Mouse (Mus musculus) urinary bladder, postnatal 36 days (tissue): ENCODE results near the gene 1700057G04Rik.

Experiments used
- DNase-seq, 2 experiments: peaks; one replicate each; pipeline ENCODE4 v3.0.0; 2022; ENCODE audit warnings: low spot score in 2 of 2, mixed read lengths in 1 of 2

The 1700057G04Rik gene

DNA sequence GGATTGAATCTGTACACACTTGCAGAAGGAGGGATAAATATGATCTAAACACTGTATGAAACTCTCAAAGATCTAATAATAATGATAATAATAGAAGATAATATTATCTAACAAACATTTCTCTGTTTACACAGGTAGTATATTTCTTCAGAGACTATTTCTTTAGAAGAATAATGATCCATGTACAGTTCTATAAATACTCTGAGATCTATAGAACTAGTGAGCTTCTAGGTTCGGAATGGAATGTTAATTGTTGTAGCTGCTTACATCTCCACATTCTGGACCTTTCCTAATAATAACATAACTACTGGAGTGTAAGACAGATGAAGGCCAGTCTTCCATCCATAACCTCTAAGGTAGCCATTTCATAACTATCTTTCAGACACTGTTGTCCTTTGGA lies at the start of gene 1700057G04Rik:
1700057G04Rik (plus strand) TSS at position 301 of the 400 bp plus-strand sequence.
- no peak for DNase-seq

DNA sequence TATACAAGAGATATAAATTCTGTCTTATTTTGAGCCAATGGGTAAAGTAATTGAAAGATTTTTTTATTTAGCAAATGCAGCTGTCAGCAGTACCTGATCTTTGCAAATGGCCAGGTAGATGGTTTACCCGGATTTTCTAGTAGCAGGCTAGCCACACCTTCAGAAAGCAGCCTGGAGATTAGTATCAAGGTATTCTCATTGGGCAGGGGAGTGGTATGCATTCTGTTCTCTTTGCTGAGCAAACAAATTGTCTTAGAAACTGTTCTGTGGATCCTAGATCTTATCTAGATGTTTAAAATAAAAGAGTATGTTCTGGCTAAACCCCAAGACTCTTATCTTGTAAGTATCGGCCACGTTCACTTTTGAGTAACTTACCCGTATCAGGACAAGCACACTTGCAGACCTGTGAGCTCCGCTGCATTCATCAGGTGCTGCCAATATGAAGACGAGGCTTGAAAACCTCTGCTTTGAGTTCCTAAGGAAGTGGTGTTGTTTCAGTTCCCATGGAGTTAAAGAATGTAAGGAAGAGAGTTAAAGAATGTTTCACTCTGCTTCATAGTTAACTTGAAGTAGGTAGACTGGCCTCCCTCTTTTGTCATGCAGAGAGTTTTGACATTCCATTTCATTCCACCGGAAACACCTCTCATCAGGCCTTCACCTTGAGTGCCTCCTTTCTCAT lies 48.6 kb upstream of the 1700057G04Rik start:
- no peak for DNase-seq

DNA sequence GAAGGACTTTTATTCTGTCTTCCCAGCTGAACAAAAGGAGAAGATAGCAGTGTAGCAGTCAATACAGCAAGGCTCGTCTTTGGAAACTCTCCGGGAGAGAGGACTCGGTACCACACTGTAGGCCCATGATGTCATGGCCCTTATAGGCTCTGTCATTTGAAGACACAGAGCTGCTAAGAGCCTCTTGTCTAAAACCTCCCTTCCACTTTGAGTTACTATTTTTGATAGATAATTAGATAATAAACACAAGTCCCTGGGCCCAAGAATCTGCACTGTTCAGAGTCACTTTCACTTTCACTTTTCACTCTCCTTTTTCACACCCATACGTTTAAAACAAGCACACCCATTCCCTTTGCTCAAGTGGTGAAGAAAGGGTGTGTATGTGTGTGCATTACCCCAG lies 43.5 kb upstream of the 1700057G04Rik start:
- no peak for DNase-seq

DNA sequence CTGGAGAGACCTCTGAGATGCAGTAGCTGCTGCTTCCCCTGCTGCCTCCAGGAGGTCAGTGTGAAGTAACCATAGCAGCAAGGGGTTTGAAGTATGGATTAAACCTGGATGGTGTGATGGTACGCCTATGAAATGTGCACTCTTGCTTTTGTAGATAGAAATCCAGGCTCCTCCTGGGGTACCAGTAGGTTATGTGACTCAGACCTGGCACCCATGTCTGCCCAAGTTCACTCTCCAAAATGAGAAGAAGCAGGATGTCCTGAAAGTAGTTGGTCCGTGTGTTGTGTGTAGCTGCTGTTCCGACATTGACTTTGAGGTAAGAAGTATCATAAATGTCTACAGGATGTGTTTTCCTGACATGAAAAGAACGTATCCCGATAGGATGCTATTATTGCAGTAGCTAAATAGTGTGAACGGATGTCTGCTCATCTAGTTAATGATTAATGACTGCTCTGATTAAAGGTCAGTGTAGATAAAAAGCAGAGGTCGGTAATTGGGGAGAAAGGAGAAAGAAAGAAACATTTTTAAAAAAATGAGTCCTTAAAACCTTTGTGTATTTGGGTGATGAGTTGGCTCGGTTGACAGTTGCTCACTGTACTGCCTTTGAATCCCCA lies 42.5 kb upstream of the 1700057G04Rik start:
- no peak for DNase-seq

DNA sequence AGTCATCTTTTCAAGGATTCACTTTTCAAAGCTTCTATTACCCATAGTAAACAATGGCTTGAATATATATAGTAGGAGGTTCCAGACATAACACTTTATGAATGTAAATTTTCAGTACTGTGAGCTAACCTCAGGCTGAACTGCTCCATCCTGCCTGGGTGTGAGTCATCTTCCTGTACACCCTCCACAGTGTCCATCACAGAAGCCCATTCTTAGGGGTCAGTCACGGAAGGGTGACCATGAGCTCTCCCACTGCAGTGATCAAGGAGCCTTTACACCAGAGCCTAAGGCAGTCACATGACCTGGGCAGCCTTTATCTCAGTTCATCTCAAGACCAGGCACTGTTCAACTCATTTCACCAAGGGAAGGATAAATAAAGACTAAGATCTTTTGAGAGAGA lies 41.4 kb upstream of the 1700057G04Rik start:
- DNase-seq: no peak

DNA sequence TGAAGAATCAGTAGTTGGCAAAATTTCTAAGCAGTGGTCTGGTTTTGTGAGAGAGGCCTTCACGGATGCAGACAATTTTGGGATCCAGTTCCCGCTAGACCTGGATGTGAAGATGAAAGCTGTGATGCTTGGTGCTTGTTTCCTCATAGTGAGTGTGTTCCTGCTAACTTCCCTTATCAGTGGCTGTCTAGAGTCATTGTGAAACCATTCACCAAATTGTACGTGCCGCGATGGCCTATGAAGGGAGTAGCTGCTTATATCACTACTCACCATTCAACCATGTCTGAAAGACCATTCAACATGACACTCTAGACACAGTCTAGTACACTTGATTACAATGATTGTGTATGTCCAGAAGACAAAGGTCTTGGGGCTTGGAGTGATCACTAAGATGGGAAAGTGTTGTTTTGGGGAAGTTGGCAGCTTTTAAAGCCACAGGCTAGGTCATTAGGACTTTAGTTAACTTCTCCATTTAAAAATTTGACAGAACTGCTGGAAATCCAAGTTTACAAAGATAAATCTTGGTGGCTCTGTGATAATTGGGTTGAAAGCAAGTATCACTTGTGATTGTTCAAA lies 39.3 kb upstream of the 1700057G04Rik start:
- DNase-seq: no peak

DNA sequence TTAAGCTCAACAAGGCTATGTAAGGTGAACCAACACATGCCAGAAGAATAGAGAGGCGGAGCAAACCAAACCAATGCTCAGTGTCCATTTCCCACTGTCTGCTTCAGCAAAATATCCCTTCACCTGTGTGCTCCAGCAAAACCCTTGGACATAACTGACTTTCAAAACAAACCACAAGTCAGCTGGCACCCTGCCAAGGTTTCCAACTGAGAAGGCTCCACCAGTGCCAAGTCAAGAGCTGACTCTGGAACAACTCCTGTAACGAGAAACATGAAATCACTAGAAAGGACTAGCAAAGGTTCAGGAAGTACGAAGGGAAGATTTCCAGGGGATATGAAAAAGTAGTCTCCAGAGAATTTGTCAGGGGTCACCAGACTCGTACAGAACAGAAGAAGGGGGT lies 38.2 kb upstream of the 1700057G04Rik start:
- DNase-seq: peak in 1 of 2 experiments; percentile 76

DNA sequence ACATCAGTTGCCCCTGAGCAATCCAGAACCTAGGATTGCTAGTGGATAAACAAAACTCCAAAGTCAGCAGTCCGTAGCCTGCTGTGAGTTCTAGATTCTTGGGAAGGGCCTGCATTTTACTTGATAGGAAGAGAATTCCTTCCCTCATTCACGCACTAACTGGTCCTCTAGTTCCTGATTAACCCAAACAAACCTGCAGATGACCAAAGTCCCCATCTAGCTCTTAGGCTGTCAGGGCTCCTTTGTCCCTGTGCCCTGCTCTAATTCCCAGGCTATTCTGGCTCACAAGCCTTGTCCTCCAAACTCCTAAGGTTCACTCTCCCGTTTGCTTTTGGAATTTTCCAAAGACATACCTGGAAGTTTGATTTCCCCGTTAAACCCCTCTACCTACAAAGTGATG lies 36.5 kb upstream of the 1700057G04Rik start:
- no peak for DNase-seq

DNA sequence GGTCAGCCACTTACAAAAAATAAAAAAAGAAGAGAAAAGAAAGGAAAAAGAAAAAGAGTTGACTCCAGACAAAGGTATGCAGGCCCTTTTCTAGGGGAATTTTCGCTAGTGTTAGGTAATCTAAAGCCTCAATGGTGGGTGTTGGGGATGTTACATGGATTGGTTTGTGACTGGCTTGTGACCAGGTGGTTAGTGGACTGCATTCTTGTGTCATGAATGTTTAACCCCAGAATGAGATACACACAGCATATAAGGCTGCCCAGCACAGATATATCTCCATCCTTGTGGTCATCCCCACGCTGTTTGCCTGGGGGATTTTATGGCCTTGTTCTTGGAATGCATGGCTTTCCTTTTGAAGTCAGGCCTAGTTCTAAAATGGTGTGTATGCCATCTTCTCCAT lies 35.9 kb upstream of the 1700057G04Rik start:
- DNase-seq: no peak

DNA sequence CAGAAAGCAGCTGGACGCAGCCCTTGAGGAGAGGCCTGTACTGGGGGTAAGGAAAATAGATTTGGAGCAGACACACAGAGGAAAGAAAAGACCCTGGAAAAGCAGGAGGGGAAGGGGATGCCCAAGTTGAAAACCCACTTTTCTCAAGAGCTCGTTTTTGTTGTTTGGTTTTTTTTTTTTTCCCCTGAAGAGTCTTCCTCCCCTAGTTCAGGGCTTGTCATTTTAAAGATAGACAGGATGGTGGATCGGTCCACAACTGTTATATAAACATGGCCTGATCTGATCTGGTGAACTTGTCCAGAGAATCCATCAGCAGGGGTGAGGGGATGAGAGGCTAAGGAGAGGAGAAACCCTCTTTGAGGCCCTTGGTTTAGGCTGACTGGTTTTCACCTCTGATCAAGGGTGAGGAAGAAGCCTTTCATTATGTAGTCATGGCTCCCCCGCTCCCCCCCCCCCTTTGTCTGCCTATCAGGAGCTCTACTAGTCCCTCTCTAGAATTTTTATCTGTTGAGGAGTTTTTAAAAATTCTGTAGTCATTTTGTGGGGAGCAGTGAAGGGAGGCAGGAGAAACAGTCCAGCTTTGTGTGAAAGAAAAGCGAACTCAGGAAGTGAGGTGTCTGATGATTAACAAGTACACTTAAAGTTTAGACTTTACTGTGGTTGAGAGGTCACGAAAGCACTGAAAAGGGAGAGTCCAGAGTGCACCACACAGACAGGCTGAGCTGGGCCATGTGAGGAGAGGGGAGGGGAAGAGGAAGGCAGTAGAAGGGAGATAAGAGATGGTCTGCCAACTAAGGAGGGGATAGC lies 35.0 kb upstream of the 1700057G04Rik start:
- no peak for DNase-seq

DNA sequence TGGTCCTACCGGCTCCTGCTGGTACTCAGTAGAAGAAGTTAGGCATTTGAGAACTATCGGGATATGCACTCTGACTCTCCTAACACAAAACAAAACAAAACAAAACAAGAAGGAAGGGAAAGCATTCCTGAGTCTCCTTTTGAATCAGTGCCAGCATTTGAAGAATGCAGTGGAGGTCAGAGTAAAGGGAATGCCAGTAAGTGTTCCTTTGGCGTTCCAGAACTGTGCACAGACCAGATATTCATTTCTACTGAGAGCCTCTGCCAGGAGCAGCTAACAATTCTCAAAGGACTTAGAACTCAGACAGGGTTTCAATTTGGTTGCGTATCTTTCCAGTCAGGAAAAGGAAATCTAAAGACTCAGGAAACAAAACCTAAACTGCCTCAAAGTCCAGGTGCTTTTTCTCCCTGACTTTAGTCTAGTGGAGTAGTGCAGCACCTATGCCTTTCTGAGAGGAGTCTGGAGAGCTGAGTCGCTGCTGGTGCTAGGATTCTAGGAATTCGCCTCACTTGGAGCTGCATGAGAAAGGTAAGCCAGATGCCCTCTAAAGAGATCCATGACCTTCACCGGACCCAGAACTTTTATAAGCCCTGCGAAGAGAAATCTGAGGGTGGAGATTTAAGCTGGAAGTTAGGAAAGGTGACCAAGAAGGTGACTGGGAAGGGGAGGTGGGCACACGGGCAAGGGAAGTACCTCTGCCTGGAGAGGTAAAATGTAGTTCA lies 33.5 kb upstream of the 1700057G04Rik start, which contains the start of gene Plscr2:
Plscr2 (plus strand) TSS at position 117 of the 722 bp plus-strand sequence.
- DNase-seq: peak in 1 of 2 experiments; percentile 16

DNA sequence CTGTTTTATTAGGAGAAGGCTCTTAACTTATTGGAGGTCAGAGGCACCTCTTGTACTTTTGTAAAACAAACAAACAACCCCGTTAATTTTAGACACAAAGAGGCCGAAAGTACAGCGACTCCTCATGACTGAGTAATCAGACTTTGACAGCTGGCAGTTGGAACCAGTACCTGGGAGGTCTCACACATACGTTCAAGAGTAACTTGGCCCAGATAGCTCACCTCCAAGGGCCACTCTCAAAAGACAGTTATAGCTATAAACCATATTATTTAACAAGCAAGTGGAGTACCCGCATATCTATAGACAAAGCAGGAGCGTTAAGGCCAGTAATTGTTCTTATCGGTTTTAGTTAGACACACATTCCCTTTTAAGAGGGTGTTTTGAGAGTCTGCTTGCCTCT lies 32.8 kb upstream of the 1700057G04Rik start:
- no peak for DNase-seq

DNA sequence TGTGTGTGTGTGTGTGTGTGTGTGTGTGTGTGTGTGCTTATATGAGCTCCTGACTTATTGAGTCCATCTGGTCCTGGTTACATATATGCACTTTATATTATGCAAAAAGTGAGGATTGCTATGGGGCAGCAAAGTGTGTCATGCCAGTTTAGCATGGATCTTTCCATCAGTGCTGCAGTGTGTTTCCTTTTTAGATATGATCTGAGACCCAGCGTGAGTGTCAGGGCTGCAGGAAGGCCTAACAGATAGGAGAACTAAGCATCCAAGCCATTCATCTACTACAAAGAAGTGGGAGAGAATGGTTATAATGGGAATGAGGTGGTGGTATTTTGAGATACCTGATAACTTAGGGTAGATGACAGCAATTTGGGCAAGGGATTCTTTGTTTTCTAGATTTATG lies 29.1 kb upstream of the 1700057G04Rik start:
- no peak for DNase-seq

DNA sequence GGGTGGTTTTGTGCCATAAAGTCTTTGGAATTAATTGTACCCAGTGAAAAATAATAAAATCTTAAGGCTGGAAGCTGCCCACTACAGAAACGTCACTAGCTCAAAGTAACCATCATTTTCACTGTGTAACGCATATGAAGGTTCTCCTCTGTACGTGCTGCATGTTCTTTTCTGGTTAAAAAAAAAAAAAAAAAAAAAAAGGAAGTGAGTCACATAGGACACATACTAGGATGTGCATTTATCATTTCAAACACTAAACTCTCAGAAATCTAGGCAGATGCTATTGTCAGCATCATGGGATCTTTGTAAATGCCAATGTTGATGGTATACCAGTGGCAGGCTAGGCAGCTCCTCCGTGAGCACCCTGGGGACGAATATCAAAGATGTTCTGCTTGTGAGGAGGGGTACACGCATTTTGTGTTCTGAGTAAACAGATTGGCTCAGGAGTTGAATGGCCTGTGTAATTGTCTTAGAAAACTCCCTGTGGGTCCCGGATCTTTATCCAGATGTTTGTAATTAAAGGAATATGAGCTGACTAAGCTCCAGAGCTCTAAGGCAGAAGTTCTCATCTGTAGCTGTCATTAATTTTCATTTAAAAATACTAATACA lies 26.5 kb upstream of the 1700057G04Rik start:
- no peak for DNase-seq

DNA sequence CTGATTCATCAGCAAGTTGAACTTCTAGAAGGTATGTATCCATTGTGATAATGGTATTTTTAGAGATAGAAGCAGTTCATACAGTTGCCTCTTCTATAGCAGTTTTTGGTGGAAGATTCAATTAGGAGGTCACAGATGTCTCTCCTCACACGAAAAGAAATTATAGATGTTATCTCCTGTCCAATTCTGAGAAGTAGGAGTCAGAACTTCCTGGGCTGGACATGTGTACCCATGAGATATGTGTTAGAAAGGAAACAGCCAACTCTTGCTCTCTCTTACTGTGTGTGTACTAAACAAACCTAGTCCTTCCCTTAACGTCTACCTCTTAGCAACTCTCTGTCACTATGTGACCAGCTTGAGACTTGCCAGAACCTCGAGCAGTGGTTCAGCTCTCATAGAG lies 19.5 kb upstream of the 1700057G04Rik start:
- no peak for DNase-seq

DNA sequence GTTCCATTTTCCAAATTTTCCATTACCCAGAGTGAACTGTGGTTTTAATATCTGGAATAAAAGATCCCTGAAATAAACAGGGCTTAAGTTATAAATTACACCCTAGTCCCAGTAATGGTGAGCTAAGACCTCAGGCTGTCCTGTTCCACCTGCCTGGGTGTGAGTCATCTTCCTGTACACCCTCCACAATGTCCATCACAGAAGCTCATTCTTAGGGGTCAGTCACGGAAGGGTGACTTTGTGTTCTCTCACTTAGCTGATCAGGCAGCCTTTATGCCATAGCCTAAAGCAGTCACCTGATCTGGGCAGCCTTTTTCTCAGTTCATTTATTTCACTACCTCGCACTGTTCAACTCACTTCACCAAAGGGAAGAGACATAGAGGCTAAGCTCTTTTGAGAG lies 17.0 kb upstream of the 1700057G04Rik start:
- DNase-seq: no peak

DNA sequence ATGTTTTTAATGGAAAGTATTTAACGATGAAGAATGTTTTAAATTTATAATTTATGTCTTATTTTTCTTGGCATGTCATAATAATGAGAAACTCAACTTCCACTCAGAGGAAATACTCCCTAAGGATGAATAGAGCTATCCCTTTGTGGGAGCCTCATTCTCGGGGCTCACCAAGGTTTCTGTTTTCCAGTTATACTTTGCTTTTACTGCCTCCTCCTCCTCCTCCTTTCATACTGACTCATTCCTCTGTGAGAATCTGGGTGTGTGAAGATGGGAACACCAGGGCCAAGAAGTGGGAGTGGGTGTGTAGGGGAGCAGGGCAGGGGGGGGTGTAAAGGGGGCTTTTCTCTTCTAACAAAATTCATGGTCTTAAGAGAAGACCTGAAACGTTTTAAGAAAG lies 16.3 kb upstream of the 1700057G04Rik start:
- DNase-seq: no peak

DNA sequence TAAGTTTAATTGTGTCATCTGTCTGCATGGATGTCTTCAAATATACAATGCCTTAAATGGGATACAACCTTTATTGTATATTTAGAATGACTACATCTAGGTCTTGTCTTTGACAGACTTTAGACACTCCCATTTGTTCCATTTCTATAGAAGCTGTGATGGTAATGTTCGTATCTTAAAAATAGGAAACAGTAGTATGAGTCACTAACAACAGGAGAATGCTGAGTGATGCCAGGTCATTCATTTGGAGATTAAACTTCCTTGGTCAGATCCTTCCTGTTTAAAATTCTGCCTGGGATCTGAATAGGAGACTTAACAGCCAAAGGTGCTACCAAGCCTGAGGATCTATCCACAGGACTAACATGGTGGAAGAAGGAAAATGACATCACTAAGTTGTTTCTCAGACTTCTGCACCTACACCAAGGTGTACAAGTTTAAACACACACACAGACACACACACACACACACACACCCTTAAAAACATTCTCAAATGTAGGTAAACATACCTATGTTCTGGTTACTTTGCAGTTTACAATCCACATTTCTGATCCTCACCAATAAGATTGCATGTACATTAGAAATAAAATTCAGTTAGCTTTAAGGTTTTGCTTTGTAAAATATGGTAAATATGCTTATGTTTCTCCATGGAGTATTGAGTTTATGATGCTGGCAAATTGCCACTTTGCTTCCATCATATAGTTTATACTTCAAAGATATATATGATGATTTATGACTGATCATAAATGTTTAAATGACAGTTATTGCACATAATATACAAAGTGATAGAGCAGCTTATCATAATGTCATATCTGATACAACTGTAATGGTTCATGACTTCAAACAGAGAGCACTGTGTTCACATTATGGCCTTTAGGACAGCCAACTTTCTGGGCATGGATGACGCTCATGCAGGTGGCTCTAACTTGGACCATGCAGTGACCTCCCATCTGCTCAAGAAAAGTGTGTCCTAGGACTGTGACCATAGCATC lies 15.3 kb upstream of the 1700057G04Rik start:
- no peak for DNase-seq

DNA sequence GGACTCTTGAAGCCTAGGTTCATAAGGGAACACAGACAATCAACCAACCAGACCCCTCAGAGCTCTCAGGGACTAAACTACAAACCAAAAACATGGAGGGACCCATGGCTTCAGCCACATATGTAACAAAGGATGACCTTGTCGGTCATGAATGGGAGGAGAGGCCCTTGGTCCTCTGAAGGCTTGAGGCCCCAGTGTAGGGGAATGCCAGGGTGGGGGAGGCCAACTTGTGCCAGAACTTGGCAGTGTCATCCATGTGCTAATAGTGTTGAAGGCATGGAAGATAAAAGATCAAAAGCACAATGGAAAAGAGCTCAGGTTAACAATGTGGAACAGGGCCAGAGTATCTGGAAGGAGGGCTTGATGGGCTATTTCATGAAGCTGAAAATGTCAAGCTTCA lies 10.9 kb upstream of the 1700057G04Rik start:
- DNase-seq: no peak

DNA sequence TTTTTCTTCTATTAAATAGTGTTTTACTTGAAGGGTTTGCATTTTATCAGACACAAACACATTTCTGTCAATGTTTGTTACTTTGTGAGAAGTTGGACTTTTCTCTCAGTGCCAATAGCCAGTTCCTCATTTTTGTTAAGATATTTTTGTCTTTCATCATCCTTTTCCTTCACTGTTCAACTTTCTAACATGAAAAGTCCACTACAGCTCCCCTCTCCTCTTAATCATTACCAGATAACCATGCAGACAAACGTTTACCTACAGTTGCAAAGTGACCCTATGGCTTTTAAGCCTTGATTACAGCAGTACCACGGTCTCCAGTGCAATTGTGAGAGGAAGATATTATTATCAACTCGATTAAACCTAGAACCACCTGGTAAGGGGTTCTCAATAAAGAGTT lies 8.0 kb upstream of the 1700057G04Rik start:
- no peak for DNase-seq
